Mouse (Mus musculus): ENCODE results near the gene Gm10718. TPM values are rescaled to one million over a fixed set of nuclear protein-coding genes. Genes with fewer than 3 reads are reported as not detected.
"Not testable (repeated sequence)": the region's sequence is repeated elsewhere in the genome, so short reads cannot be mapped to it uniquely, and the experiment has no call there.

The Gm10718 gene
- 0.69 and 2.1 TPM in 2 replicates for polyA plus RNA-seq (2015; fragmentation: Nextera tagmentation; extraction: Ambion mirVana)

- ATAC-seq; H3K4me1 ChIP-seq; H3K27me3 ChIP-seq; H3K4me3 ChIP-seq; H3K4me2 ChIP-seq; H3K36me3 ChIP-seq (ENCODE audit: poor library complexity, severe bottlenecking); H3K9me3 ChIP-seq (replicated peaks); H3K27ac ChIP-seq; H3K9ac ChIP-seq: not testable (repeated sequence)
- WGBS = 73% methylated on average over 12 of the region's 13 CpGs
Observed at GRCm38 (mm10) chr9:3023312-3023984, at the start of gene Gm10718. TSS of gene Gm10718 (plus strand) at chr9:3023547.

- not testable (repeated sequence) for H3K4me3 ChIP-seq; H3K27ac ChIP-seq; H3K27me3 ChIP-seq; H3K4me1 ChIP-seq; H3K9me3 ChIP-seq (replicated peaks); H3K36me3 ChIP-seq (ENCODE audit: poor library complexity, severe bottlenecking); H3K4me2 ChIP-seq; ATAC-seq; H3K9ac ChIP-seq
- WGBS = 74% methylated on average over 12 of the region's 12 CpGs
Observed at GRCm38 (mm10) chr9:3000445-3000972, 22.8 kb upstream of the Gm10718 start, which contains the start of gene Gm10722. TSS of gene Gm10722 (plus strand) at chr9:3000922.

DNA sequence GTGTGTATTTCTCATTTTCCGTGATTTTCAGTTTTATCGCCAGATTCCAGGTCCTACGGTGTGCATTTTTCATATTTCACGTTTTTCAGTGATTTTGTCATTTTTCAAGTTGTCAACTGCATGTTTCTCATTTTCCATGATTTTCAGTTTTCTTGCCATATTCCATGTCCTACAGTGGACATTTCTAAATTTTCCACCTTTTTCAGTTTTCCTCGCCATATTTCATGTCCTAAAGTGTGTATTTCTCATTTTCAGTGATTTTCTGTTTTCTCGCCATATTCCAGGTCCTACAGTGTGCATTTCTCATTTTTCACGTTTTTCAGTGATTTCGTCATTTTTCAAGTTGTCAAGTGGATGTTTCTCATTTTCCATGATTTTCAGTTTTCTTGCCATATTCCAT, 22.3 kb upstream of the Gm10718 start:
- not testable (repeated sequence) for H3K36me3 ChIP-seq (ENCODE audit: poor library complexity, severe bottlenecking); H3K9ac ChIP-seq; H3K9me3 ChIP-seq (replicated peaks); H3K27me3 ChIP-seq; ATAC-seq; H3K27ac ChIP-seq; H3K4me2 ChIP-seq; H3K4me3 ChIP-seq; H3K4me1 ChIP-seq
- 66% methylated on average over 8 of the region's 8 CpGs for WGBS

DNA sequence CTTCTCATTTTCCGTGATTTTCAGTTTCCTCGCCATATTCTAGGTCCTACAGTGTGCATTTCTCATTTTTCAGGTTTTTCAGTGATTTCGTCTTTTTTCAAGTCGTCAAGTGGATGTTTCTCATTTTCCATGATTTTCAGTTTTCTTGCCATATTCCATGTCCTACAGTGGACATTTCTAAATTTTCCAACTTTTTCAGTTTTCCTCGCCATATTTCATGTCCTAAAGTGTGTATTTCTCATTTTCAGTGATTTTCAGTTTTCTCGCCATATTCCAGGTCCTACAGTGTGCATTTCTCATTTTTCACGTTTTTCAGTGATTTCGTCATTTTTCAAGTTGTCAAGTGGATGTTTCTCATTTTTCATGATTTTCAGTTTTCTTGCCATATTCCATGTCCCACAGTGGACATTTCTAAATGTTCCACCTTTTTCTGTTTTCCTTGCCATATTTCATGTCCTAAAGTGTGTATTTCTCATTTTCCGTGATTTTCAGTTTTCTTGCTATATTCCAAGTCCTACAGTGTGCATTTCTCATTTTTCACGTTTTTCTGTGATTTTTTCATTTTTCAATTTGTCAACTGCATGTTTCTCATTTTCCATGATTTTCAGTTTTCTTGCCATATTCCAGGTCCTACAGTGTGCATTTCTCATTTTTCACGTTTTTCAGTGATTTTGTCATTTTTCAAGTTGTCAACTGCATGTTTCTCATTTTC, 21.2 kb upstream of the Gm10718 start:
- not testable (repeated sequence) for H3K9me3 ChIP-seq (replicated peaks); H3K4me1 ChIP-seq; H3K9ac ChIP-seq; H3K4me2 ChIP-seq; H3K36me3 ChIP-seq (ENCODE audit: poor library complexity, severe bottlenecking); H3K27ac ChIP-seq; H3K4me3 ChIP-seq; H3K27me3 ChIP-seq
- WGBS = 71% methylated on average over 9 of the region's 11 CpGs
- ATAC-seq = peak; percentile 86

DNA sequence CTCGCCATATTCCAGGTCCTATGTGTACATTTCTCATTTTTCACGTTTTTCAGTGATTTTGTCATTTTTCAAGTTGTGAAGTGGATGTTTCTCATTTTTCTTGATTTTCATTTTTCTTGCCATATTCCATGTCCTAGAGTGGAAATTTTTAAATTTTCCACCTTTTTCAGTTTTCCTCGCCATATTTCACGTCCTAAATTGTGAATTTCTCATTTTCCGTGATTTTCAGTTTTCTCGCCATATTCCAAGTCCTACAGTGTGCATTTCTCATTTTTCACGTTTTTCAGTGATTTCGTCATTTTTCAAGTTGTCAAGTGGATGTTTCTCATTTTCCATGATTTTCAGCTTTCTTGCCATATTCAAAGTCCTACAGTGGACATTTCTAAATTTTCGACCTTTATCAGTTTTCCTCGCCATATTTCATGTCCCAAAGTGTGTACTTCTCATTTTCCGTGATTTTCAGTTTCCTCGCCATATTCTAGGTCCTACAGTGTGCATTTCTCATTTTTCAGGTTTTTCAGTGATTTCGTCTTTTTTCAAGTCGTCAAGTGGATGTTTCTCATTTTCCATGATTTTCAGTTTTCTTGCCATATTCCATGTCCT, 20.5 kb upstream of the Gm10718 start, which contains the start of gene Gm11168:
Gene Gm11168 (plus strand): TSS at position 553 of the 603 bp plus-strand sequence.
- not testable (repeated sequence) for H3K27ac ChIP-seq; H3K27me3 ChIP-seq; H3K9ac ChIP-seq; H3K4me3 ChIP-seq; H3K4me1 ChIP-seq; H3K4me2 ChIP-seq; ATAC-seq; H3K36me3 ChIP-seq (ENCODE audit: poor library complexity, severe bottlenecking)
- peaks cover 11% of the 10 kb centered on the region for H3K9me3 ChIP-seq (replicated peaks)
- WGBS = 76% methylated on average over 6 of the region's 14 CpGs

DNA sequence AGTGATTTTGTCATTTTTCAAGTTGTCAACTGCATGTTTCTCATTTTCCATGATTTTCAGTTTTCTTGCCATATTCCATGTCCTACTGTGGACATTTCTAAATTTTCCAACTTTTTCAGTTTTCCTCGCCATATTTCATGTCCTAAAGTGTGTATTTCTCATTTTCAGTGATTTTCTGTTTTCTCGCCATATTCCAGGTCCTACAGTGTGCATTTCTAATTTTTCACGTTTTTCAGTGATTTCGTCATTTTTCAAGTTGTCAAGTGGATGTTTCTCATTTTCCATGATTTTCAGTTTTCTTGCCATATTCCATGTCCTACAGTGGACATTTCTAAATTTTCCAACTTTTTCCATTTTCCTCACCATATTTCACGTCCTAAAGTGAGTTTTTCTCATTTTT, 17.2 kb upstream of the Gm10718 start:
- H3K4me1 ChIP-seq; H3K27me3 ChIP-seq; H3K9ac ChIP-seq; H3K4me3 ChIP-seq; ATAC-seq; H3K27ac ChIP-seq; H3K4me2 ChIP-seq; H3K36me3 ChIP-seq (ENCODE audit: poor library complexity, severe bottlenecking): not testable (repeated sequence)
- 76% methylated on average over 1 of the region's 5 CpGs for WGBS
- H3K9me3 ChIP-seq (replicated peaks) = peaks cover 11% of the 10 kb centered on the region

GRCm38 (mm10) chr9:3006636-3007035, 16.7 kb upstream of the Gm10718 start:
- ATAC-seq = peak; percentile 71
- H3K27ac ChIP-seq; H3K9ac ChIP-seq; H3K27me3 ChIP-seq; H3K4me1 ChIP-seq; H3K36me3 ChIP-seq (ENCODE audit: poor library complexity, severe bottlenecking); H3K4me2 ChIP-seq; H3K4me3 ChIP-seq: not testable (repeated sequence)
- WGBS = 75% methylated on average over 8 of the region's 8 CpGs
- peaks cover 11% of the 10 kb centered on the region for H3K9me3 ChIP-seq (replicated peaks)

DNA sequence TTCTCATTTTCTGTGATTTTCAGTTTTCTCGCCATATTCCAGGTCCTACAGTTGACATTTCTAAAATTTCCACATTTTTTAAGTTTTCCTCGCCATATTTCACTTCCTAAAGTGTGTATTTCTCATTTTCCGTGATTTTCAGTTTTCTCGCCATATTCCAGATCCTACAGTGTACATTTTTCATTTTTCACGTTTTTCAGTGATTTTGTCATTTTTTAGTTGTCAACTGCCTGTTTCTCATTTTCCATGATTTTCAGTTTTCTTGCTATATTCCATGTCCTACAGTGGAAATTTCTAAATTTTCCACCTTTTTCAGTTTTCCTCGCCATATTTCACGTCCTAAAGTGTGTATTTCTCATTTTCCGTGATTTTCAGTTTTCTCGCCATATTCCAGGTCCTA, 16.1 kb upstream of the Gm10718 start:
- not testable (repeated sequence) for H3K36me3 ChIP-seq (ENCODE audit: poor library complexity, severe bottlenecking); H3K27me3 ChIP-seq; H3K9ac ChIP-seq; H3K9me3 ChIP-seq (replicated peaks); H3K4me1 ChIP-seq; H3K4me3 ChIP-seq; H3K4me2 ChIP-seq; H3K27ac ChIP-seq
- 78% methylated on average over 8 of the region's 9 CpGs for WGBS
- 0 out of 2 replicates have a peak, but pooled peaks have one; percentile 14 for ATAC-seq

- H3K4me2 ChIP-seq = not testable (repeated sequence)
- WGBS = no CpG with 5 or more reads among the region's 5 CpGs
Observed at GRCm38 (mm10) chr9:3009331-3009730, 14.0 kb upstream of the Gm10718 start.

DNA sequence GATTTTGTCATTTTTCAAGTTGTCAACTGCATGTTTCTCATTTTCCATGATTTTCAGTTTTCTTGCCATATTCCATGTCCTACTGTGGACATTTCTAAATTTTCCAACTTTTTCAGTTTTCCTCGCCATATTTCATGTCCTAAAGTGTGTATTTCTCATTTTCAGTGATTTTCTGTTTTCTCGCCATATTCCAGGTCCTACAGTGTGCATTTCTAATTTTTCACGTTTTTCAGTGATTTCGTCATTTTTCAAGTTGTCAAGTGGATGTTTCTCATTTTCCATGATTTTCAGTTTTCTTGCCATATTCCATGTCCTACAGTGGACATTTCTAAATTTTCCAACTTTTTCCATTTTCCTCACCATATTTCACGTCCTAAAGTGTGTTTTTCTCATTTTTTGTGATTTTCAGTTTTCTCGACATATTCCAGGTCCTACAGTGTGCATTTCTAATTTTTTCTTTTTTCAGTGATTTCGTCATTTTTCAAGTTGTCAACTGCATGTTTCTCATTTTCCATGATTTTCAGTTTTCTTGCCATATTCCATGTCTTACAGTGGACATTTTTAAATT, 11.2 kb upstream of the Gm10718 start:
- not testable (repeated sequence) for H3K9me3 ChIP-seq (replicated peaks); H3K4me3 ChIP-seq; ATAC-seq; H3K27ac ChIP-seq; H3K27me3 ChIP-seq; H3K4me1 ChIP-seq; H3K4me2 ChIP-seq; H3K9ac ChIP-seq; H3K36me3 ChIP-seq (ENCODE audit: poor library complexity, severe bottlenecking)
- WGBS = 89% methylated on average over 3 of the region's 7 CpGs

More at GRCm38 (mm10) chr9:3009331-3009730, 14.0 kb upstream of the Gm10718 start:
- H3K9me3 ChIP-seq (replicated peaks); H3K36me3 ChIP-seq (ENCODE audit: poor library complexity, severe bottlenecking); H3K9ac ChIP-seq; H3K4me3 ChIP-seq; H3K27me3 ChIP-seq; H3K4me1 ChIP-seq; H3K27ac ChIP-seq: not testable (repeated sequence)
- ATAC-seq = peak; percentile 35; the same call in 1 of the 2 replicates

GRCm38 (mm10) chr9:3012733-3013279, 10.5 kb upstream of the Gm10718 start, which contains the start of gene Gm10721:
TSS of gene Gm10721 (plus strand) at chr9:3013140.
- H3K4me1 ChIP-seq; H3K36me3 ChIP-seq (ENCODE audit: poor library complexity, severe bottlenecking); H3K4me2 ChIP-seq; H3K9me3 ChIP-seq (replicated peaks); H3K27ac ChIP-seq; H3K27me3 ChIP-seq; H3K9ac ChIP-seq; H3K4me3 ChIP-seq: not testable (repeated sequence)
- peak; percentile 45; the same call in 1 of the 2 replicates for ATAC-seq
- WGBS = no CpG with 5 or more reads among the region's 11 CpGs

- H3K9ac ChIP-seq; H3K4me1 ChIP-seq; H3K36me3 ChIP-seq (ENCODE audit: poor library complexity, severe bottlenecking); H3K27ac ChIP-seq; H3K9me3 ChIP-seq (replicated peaks); H3K4me2 ChIP-seq; H3K27me3 ChIP-seq; ATAC-seq; H3K4me3 ChIP-seq: not testable (repeated sequence)
- 65% methylated on average over 5 of the region's 9 CpGs for WGBS
Observed at GRCm38 (mm10) chr9:3015354-3015753, 8.0 kb upstream of the Gm10718 start, which contains the start of gene Gm10720. TSS of gene Gm10720 (plus strand) at chr9:3015654.

Data from forebrain, embryonic 13.5 days (tissue).